Mouse (Mus musculus): ENCODE results near the gene Aplp2. TPM values are rescaled to one million over a fixed set of nuclear protein-coding genes. Genes with fewer than 3 reads are reported as not detected.
A peak's percentile ranks its signal among the peaks of the same experiment; 100 is the strongest.
"Not testable (repeated sequence)": the region's sequence is repeated elsewhere in the genome, so short reads cannot be mapped to it uniquely, and the experiment has no call there.

Aplp2 gene
- polyA plus RNA-seq, 1 experiment from 2014 or later, result 451 TPM

DNA sequence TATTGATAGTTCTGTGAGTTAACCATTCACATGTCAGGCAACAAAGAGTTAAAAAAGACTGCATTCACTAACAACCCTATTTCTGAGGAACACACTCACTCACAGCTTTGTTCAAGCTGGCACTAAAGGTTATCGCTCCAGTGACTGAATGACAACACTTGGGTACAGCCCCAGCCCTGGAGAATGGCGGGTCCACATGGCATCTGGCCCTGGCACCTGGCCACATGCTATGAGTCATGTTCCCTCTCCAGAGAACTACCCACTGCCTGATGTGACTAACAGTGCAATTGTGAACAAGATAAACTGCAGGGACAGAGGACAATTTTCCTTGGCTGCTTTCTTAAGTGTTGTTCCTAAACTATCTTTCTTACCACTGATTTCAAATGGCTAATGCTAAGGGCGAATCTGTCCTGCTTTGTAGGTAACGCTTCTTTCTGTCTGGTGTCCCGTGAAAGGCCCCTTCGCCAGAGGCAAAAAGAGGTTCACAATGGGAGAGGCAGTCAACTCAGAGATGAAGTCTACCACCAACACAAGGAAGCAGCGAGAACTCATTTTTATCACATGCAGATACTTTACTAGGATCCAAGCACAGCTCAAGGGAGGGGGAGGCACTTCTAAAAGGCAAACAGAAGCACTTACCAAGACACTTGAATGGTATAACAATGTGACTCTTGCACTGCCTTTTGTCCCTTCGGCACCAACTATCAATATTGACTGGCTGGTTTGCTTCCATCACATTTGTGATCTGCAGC lies 35.1 kb downstream of the Aplp2 start:
- Histone ChIP-seq H3K9ac (replicated peaks; ENCODE audit: low read depth, low read length) (no peak overlapping the region), H3K4me3 (ENCODE audit: low read depth, low read length) (no peak overlapping the region), H3K4me1 (ENCODE audit: control insufficient read depth, insufficient read depth, low read length) (peaks cover 20% of the 10 kb centered on the region), H3K27me3 (ENCODE audit: control insufficient read depth, insufficient read depth, low read length) (no peaks in the 10 kb centered on the region), H3K36me3 (ENCODE audit: control insufficient read depth, insufficient read depth, low read length) (peaks cover 9% of the 10 kb centered on the region; the same call in 1 of the 2 replicates), H3K9me3 (ENCODE audit: control insufficient read depth, low read length) (no peaks in the 10 kb centered on the region), H3K27ac (ENCODE audit: low read depth, low read length) (peak overlapping the region; percentile 48; the same call in 1 of the 2 replicates), H3K4me2 (ENCODE audit: low read depth, low read length) (no peak overlapping the region)
- WGBS, result 57% methylated on average over 8 of the region's 8 CpGs
- ATAC-seq (ENCODE audit: low read depth), result peak; percentile 81; the same call in 1 of the 2 replicates

DNA sequence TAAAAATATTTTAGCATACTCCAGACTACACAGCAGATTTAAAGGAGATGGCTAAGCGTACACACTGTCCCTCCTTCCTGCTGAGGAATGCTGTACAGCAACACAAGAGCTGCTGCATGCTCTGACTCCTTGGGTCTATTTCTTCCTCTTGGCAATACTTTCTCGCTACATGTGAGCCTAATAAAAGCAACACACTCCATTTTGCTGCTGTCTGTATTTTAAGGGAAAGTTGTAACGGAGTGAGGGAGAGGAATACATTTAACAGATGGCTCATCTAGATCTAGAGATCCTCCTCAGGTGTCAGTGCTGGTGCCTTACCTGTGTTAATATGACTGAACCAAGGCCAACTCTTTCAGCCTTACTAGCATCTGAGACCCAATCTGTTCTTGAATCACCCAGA lies 35.6 kb downstream of the Aplp2 start:
- no peak for ATAC-seq (ENCODE audit: low read depth)
- Histone ChIP-seq H3K27ac (ENCODE audit: low read depth, low read length) (0 out of 2 replicates have a peak overlapping the region, but pooled peaks have one; percentile 44), H3K36me3 (ENCODE audit: control insufficient read depth, insufficient read depth, low read length) (peaks cover 9% of the 10 kb centered on the region; the same call in 1 of the 2 replicates), H3K9ac (replicated peaks; ENCODE audit: low read depth, low read length) (no peak overlapping the region), H3K4me2 (ENCODE audit: low read depth, low read length) (no peak overlapping the region), H3K4me3 (ENCODE audit: low read depth, low read length) (no peak overlapping the region), H3K27me3 (ENCODE audit: control insufficient read depth, insufficient read depth, low read length) (no peaks in the 10 kb centered on the region), H3K4me1 (ENCODE audit: control insufficient read depth, insufficient read depth, low read length) (peaks cover 20% of the 10 kb centered on the region), H3K9me3 (ENCODE audit: control insufficient read depth, low read length) (no peaks in the 10 kb centered on the region)
- WGBS, result 83% methylated on average over 3 of the region's 3 CpGs

DNA sequence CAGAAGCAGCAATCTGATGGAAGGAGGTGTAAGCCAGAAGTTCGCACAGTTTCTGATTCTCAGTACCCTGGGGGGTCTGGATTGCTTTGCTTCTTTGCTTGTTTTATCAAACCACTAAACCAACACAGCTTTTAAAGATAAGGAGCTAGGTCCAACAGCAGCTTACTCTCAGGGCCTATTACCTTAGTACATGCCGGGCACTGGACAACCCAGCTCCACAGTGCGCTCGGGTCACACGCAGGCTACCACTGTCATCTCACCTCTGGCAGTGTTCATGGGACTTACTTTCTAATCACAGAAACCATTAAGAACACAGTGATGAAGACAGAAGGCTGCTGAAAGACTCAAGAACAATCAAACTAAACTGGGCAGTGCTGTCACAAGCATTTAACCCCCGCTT lies 36.3 kb downstream of the Aplp2 start:
- H3K9ac ChIP-seq (replicated peaks; ENCODE audit: low read depth, low read length), result no peak overlapping the region
- WGBS, result 88% methylated on average over 6 of the region's 6 CpGs
- peaks cover 20% of the 10 kb centered on the region for H3K4me1 ChIP-seq (ENCODE audit: control insufficient read depth, insufficient read depth, low read length)
- H3K27me3 ChIP-seq (ENCODE audit: control insufficient read depth, insufficient read depth, low read length), result no peaks in the 10 kb centered on the region
- peaks cover 9% of the 10 kb centered on the region; the same call in 1 of the 2 replicates for H3K36me3 ChIP-seq (ENCODE audit: control insufficient read depth, insufficient read depth, low read length)
- H3K4me2 ChIP-seq (ENCODE audit: low read depth, low read length), result no peak overlapping the region
- no peaks in the 10 kb centered on the region for H3K9me3 ChIP-seq (ENCODE audit: control insufficient read depth, low read length)
- no peak overlapping the region for H3K27ac ChIP-seq (ENCODE audit: low read depth, low read length)
- no peak overlapping the region for H3K4me3 ChIP-seq (ENCODE audit: low read depth, low read length)
- no peak for ATAC-seq (ENCODE audit: low read depth)

DNA sequence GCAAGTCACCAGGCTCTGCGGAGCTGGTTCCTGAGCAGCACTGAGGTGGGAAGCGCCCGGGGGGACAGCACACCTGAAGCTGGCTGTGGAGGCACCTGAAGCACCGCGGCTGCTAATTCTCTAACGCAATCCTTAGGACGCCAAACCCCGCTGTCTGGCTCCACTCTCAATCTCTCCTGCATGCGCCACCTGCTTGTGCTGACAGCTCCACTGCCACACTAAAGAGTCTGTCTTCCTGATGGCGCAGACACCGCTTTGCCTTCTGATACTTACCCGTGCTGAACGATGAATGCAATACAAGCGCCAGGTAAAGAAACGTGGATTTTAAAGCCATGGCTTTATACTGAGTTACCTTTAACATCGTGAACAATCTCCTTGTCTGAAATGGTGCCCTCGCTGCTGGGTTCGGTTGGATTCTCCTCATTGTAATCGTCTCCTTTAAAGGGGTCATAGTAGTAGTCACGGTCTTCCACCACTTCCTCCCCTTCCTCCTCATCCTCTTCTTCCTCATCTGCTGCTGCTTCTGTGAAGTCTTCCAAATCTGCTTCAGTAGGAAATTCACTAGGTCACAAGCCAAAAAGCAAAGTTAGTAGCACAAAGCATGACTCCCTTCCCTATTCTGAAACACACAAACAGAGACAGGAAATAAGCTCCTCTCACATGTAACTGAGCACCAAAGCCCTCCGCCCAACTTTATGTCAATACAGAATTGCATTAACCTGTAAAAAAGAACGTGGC lies 43.1 kb downstream of the Aplp2 start:
- H3K4me2 ChIP-seq (ENCODE audit: low read depth, low read length), result no peak overlapping the region
- no peaks in the 10 kb centered on the region for H3K4me1 ChIP-seq (ENCODE audit: control insufficient read depth, insufficient read depth, low read length)
- H3K9ac ChIP-seq (replicated peaks; ENCODE audit: low read depth, low read length), result no peak overlapping the region
- no peaks in the 10 kb centered on the region for H3K27me3 ChIP-seq (ENCODE audit: control insufficient read depth, insufficient read depth, low read length)
- H3K9me3 ChIP-seq (ENCODE audit: control insufficient read depth, low read length), result no peaks in the 10 kb centered on the region
- WGBS, result 96% methylated on average over 22 of the region's 22 CpGs
- H3K27ac ChIP-seq (ENCODE audit: low read depth, low read length), result no peak overlapping the region
- ATAC-seq (ENCODE audit: low read depth), result no peak
- no peak overlapping the region for H3K4me3 ChIP-seq (ENCODE audit: low read depth, low read length)
- H3K36me3 ChIP-seq (ENCODE audit: control insufficient read depth, insufficient read depth, low read length), result peaks cover 29% of the 10 kb centered on the region

DNA sequence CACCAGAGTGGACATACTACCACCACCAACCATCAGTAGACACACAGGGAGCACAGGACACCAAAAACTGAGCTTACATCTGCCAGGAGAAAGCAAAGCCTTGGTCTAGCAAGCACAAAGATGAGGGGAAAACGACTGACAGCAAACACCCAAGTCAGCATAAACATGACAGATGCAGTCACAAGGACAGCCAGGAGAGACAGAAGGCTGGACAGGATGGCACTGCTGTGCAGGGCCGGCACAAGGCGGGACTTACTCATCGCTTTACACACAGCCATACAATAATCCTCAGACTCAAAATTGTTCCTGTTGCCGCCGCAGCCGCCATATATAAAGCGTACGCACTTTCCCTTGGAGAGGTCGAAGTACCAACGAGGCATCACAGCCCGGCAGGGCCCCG lies 44.3 kb downstream of the Aplp2 start:
- Histone ChIP-seq H3K4me1 (ENCODE audit: control insufficient read depth, insufficient read depth, low read length) (no peaks in the 10 kb centered on the region), H3K9me3 (ENCODE audit: control insufficient read depth, low read length) (no peaks in the 10 kb centered on the region), H3K27ac (ENCODE audit: low read depth, low read length) (no peak overlapping the region), H3K4me3 (ENCODE audit: low read depth, low read length) (no peak overlapping the region), H3K36me3 (ENCODE audit: control insufficient read depth, insufficient read depth, low read length) (peaks cover 34% of the 10 kb centered on the region), H3K27me3 (ENCODE audit: control insufficient read depth, insufficient read depth, low read length) (no peaks in the 10 kb centered on the region), H3K9ac (replicated peaks; ENCODE audit: low read depth, low read length) (no peak overlapping the region), H3K4me2 (ENCODE audit: low read depth, low read length) (no peak overlapping the region)
- ATAC-seq (ENCODE audit: low read depth), result no peak
- WGBS, result 94% methylated on average over 13 of the region's 13 CpGs

DNA sequence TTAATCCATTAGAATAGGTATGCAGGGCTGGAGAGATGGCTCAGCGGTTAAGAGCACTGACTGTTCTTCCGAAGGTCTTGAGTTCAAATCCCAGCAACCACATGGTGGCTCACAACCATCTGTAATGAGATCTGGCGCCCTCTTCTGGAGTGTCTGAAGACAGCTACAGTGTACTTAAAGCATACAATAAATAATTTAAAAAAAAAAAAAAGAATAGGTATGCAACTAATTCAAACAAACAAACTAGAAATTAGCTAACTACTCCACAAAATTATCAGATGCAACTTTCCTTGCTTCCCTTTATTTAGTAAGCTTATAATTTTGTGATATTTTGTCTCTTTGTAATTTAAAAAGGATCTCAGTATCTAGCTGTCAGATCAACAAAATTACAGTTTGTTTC lies 46.1 kb downstream of the Aplp2 start:
- peaks cover 51% of the 10 kb centered on the region for H3K36me3 ChIP-seq (ENCODE audit: control insufficient read depth, insufficient read depth, low read length)
- not testable (repeated sequence) for H3K27ac ChIP-seq (ENCODE audit: low read depth, low read length); ATAC-seq (ENCODE audit: low read depth); H3K4me3 ChIP-seq (ENCODE audit: low read depth, low read length); H3K4me1 ChIP-seq (ENCODE audit: control insufficient read depth, insufficient read depth, low read length); H3K9ac ChIP-seq (replicated peaks; ENCODE audit: low read depth, low read length); H3K9me3 ChIP-seq (ENCODE audit: control insufficient read depth, low read length); H3K4me2 ChIP-seq (ENCODE audit: low read depth, low read length); H3K27me3 ChIP-seq (ENCODE audit: control insufficient read depth, insufficient read depth, low read length)
- 87% methylated on average over 3 of the region's 3 CpGs for WGBS

DNA sequence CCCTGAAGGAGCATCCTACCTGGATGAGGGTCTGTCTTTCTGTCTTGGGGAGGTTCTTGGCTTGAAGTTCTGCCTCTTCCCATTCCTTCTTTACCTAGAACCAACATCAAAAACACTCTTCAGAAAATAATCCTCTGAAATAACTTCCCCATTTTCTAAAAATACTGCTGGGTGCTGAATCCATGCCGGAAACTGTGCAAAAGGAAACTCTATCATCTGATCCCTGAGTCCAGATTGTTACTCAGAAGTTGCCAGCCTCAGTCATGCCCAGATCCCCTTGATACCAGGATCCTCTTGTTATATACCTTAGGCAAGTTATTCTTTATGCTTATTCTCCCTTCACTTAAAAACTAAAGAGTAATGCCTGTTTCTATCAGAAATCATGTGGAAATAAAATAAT lies 48.3 kb downstream of the Aplp2 start:
- 94% methylated on average over 1 of the region's 1 CpGs for WGBS
- ATAC-seq (ENCODE audit: low read depth), result no peak
- H3K9ac ChIP-seq (replicated peaks; ENCODE audit: low read depth, low read length), result no peak overlapping the region
- no peaks in the 10 kb centered on the region for H3K27me3 ChIP-seq (ENCODE audit: control insufficient read depth, insufficient read depth, low read length)
- no peak overlapping the region for H3K4me2 ChIP-seq (ENCODE audit: low read depth, low read length)
- no peaks in the 10 kb centered on the region for H3K4me1 ChIP-seq (ENCODE audit: control insufficient read depth, insufficient read depth, low read length)
- no peak overlapping the region for H3K4me3 ChIP-seq (ENCODE audit: low read depth, low read length)
- H3K27ac ChIP-seq (ENCODE audit: low read depth, low read length), result no peak overlapping the region
- no peaks in the 10 kb centered on the region for H3K9me3 ChIP-seq (ENCODE audit: control insufficient read depth, low read length)
- H3K36me3 ChIP-seq (ENCODE audit: control insufficient read depth, insufficient read depth, low read length), result peaks cover 57% of the 10 kb centered on the region

DNA sequence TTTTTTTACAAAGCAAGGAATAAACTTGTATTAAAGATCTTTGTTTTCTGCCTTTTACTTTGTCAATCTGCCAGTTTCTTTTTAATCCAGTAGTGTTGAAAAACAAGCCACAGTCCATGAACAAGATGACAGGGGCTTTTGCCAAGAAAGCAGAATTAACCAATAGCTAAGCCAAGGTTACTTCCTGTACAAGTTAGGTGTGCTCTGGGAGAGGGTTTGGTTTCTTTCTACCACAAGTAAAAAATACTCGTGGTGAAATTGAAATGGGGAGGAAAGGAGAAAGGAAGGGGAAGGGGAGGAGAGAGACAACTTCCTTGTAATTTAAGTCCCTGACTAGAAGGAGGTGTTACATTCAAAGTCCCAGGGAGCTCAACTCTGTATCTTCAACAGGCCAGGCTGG lies 48.7 kb downstream of the Aplp2 start:
- no peaks in the 10 kb centered on the region for H3K4me1 ChIP-seq (ENCODE audit: control insufficient read depth, insufficient read depth, low read length)
- 74% methylated on average over 1 of the region's 1 CpGs for WGBS
- H3K27ac ChIP-seq (ENCODE audit: low read depth, low read length), result no peak overlapping the region
- no peak for ATAC-seq (ENCODE audit: low read depth)
- H3K9me3 ChIP-seq (ENCODE audit: control insufficient read depth, low read length), result no peaks in the 10 kb centered on the region
- no peak overlapping the region for H3K9ac ChIP-seq (replicated peaks; ENCODE audit: low read depth, low read length)
- H3K36me3 ChIP-seq (ENCODE audit: control insufficient read depth, insufficient read depth, low read length), result peaks cover 57% of the 10 kb centered on the region
- H3K4me2 ChIP-seq (ENCODE audit: low read depth, low read length), result no peak overlapping the region
- no peaks in the 10 kb centered on the region for H3K27me3 ChIP-seq (ENCODE audit: control insufficient read depth, insufficient read depth, low read length)
- no peak overlapping the region for H3K4me3 ChIP-seq (ENCODE audit: low read depth, low read length)

DNA sequence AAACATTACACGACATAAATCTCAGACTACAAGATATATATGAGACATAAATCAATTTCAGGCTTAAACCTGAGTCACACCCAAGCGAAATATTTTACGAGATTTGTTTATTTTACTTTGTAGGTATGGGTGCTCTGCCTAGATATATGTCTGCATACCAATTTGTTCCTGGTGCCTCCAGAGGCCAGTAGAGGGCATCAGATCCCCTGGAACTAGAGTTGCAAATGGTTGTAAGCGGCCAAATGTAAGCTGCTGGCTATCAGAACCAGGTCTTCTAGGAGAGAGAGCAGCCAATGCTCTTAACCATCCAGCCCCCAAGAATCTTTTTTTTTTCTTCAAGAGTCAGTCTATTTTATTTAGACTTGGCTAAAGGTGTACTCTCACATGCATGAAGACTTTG lies 51.7 kb downstream of the Aplp2 start:
- Histone ChIP-seq H3K27ac (ENCODE audit: low read depth, low read length) (no peak overlapping the region), H3K36me3 (ENCODE audit: control insufficient read depth, insufficient read depth, low read length) (peaks cover 72% of the 10 kb centered on the region), H3K4me3 (ENCODE audit: low read depth, low read length) (no peak overlapping the region), H3K9ac (replicated peaks; ENCODE audit: low read depth, low read length) (no peak overlapping the region), H3K4me1 (ENCODE audit: control insufficient read depth, insufficient read depth, low read length) (no peaks in the 10 kb centered on the region), H3K9me3 (ENCODE audit: control insufficient read depth, low read length) (no peaks in the 10 kb centered on the region), H3K27me3 (ENCODE audit: control insufficient read depth, insufficient read depth, low read length) (no peaks in the 10 kb centered on the region), H3K4me2 (ENCODE audit: low read depth, low read length) (no peak overlapping the region)
- ATAC-seq (ENCODE audit: low read depth), result no peak
- 83% methylated on average over 4 of the region's 4 CpGs for WGBS

All from neural tube, embryonic 14.5 days (tissue).